Mouse (Mus musculus) myocyte (in vitro differentiated cells): Measurements from ENCODE around the gene Bcl9.

Experiments
- CEBPB ChIP-seq: IDR thresholded peaks from 2 replicates; pipeline ENCODE4 v1.6.1; 2011; ENCODE audit warnings: mild to moderate bottlenecking, moderate library complexity; ENCODE audit not compliant: poor library complexity, insufficient read depth, severe bottlenecking
- MYOG ChIP-seq, 3 experiments: IDR thresholded peaks; one replicate each; pipeline ENCODE4 v1.6.1; 2011; ENCODE audit warnings: control low read depth in 2 of 3, low read depth in 2 of 3, mild to moderate bottlenecking in 2 of 3; ENCODE audit not compliant: insufficient read length in 2 of 3, control insufficient read depth in 1 of 3, insufficient read depth in 1 of 3
- POLR2A ChIP-seq: IDR thresholded peaks from one replicate; pipeline ENCODE4 v1.6.1; 2011; ENCODE audit warnings: low read depth, mild to moderate bottlenecking, control low read depth, moderate library complexity; ENCODE audit not compliant: insufficient read length
- POLR2AphosphoS2 ChIP-seq: IDR thresholded peaks from one replicate; pipeline ENCODE4 v1.6.1; 2011; ENCODE audit warnings: low read depth, control low read depth; ENCODE audit not compliant: insufficient read length

GRCm38 (mm10) chr3:97253823-97254600 is 43.7 kb downstream of the Bcl9 start:
- no peak for TF ChIP-seq MYOG (IDR thresholded peaks at IDR 0.05; ENCODE audit: control insufficient read depth in 1 of 3, insufficient read depth in 1 of 3, insufficient read length in 2 of 3, low read depth in 2 of 3)
- TF ChIP-seq POLR2A, result no peak
- no peak for TF ChIP-seq CEBPB
- no peak for TF ChIP-seq POLR2AphosphoS2
